Mouse (Mus musculus) retina, postnatal 1 day (tissue): ENCODE results near the gene Tgfb1.

Experiments used
- DNase-seq: peaks from one replicate; pipeline ENCODE4 v3.0.0-alpha.2; 2012

The Tgfb1 gene

DNA sequence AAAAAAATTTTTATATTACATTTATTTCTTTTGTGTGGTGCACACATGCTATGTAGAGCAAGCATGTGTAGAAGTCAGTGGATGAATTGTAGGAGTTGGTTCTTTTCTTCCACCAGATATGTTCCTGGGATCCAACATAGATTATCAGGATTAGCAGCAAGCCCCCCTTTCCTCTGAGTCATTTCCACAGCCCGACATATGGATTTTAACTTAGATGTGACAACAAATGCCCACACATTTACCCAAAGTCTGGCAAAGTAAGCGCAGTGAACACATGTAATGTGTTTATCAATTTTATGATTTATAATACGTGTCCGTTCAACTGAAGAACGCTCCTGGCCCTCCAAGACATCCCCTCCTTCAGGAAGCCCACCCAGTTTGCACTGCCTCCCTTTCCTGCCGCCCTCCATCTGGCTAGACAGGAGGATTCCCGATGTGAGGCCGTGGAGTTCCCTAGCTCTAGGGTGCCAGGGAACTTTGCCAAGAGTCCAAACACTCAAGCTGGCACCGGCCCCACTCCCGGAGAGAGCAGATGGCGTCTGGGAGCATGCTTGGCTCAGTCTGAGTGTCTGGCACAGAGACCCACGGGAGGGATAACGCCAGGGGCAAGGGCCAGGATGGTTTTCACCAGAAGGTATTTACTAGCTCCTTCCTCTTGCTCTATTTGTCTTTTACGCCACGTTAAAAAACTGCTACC lies 10.6 kb upstream of the Tgfb1 start:
- DNase-seq = peak; percentile 89

DNA sequence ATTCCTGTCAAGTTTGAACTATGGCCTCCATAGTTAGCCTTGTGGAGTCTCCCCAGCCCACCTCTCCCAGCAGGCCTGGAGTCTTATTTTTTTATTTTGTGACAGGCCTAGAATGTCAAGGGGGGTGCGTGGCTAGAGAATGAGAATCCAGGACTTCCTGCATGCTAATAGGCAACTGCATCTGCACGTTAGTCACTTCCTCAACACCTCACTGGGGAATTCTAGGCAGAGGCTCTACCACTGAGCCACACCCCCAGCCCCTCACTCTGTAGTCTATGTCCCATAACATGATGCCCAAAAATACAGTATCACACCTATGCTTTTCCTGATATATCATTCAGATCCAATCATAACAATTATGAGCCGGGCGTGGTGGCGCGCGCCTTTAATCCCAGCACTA lies 9.8 kb upstream of the Tgfb1 start:
- DNase-seq = no peak

DNA sequence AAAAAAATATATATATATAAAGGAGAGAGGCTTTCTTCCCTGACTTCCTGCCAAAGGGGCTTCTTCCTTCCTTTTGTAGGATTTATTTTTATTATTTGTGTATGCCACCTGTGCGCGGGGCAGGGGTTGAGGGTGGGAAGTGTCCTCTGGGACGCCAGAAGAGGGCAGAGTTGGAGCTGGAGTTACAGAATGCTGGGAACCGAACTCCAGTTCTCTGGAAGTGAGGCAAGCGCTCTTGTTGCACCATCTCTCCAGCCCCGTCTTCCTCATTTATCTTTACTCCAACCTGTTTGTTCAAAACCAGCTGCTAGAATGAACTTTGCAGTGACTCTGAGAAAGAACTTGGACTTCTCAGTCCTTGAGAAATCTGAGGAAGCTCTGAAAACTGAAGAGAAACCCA lies 6.8 kb upstream of the Tgfb1 start:
- DNase-seq = peak; percentile 12

DNA sequence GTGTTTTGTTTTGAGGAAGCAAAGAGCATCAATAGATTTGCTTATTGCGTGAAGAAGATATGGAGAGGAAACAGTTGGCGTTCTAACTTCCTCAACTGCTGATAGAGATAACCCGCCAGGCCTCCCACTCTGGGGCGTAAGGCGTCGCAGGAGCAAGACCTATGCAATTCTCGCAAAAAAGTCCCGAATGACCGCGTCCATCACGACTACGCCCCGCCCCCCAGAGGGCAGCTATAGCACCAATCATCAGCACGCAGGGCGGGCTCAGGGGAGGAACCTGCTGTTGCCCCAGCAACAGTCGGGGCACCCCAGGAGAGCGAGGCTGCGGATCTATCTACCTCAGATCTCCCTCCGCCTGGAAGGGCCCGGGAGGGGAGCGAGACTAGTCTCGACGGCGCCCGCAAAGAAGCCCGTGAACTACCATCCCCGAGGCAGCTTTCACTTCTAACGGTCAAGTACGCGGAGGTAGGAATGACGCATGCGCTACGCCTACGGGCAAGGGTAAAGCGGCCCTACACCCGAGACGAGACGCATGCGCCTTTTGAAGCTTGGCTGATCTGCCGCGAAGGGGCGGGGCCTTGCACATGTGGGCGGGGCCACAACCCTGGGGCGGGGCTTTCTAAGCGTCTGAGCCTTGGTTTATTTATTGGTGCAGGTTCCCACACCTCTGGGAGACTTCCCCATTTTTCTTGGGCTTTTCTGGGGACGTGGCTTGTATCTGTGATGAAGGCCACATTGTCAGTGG lies 6.1 kb upstream of the Tgfb1 start, which contains the start of gene B9d2:
TSS of gene B9d2 (plus strand) at position 267 of the 745 bp plus-strand sequence.
- DNase-seq = peak; percentile 97

DNA sequence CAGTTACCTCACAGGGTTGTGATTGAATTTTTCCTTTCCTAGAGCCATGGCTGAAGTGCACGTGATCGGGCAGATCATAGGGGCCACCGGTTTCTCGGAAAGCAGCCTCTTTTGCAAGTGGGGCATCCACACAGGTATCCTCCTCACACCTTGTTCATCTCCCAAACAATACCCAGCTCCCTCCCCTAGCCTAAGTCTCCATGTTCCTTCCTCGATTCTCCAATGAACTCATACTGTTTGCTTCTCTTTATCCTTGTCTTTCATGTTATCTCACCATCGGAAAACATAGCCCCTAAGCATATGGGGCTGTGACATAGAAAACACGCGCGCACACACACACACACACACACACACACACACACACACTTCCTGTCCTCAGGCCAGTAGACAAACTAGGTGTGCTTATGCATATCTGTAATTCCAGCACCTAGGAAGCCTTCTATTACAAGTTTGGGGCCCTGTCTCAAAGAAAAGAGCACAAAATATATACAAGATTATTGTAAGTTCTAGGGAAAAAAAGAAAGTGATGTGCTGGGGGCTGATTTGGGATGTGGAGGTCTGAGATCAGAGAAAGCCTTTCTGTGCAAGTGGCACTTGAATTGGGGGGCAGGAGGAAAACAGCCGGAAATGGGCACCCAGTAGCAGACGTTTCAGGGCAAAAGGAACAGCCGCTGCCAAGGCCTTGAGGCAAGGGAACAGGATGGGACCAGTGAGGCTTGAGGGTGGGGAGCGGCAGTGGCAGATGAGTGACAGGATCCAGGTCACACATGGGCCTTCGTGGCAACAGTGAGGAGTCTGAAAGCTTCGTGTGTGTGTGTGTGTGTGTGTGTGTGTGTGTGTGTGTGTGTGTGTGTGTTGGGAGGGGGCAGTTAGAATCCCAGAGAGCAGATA lies 5.2 kb upstream of the Tgfb1 start:
- peak; percentile 5 for DNase-seq

DNA sequence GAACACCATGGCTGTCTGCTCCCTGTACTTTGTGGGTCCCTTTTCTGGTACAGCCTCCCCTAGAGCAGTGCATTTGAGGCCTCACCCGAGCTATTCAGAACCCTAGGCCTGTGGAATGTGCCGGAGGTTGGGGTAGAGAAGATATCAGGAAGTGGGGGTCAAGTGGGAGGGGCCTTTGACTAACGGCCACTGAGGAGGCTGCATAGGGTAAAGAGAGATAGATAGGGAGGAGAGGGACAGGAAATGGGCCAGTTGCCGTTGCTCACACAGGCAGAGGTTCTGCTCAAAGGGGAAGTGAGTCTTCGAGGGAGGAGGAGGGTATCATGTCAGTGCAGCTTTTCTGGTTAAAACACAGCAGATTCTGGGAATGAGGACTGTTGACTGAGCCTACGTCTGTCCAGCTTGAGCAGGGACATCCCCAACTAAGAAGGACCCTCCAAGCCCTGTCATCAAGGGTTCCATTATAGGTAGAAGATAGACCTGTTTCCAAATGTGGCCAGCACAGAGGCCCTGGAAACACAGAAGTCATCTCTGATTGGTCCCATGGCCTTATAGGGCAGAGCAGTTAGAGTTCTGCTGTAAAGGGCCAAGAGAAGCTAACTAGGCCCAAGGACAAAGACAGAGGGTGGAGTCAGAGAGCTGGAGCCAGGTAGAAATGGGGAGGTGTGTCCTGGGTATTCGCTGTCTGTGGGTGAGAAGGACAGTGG lies 3.2 kb upstream of the Tgfb1 start:
- DNase-seq = no peak

DNA sequence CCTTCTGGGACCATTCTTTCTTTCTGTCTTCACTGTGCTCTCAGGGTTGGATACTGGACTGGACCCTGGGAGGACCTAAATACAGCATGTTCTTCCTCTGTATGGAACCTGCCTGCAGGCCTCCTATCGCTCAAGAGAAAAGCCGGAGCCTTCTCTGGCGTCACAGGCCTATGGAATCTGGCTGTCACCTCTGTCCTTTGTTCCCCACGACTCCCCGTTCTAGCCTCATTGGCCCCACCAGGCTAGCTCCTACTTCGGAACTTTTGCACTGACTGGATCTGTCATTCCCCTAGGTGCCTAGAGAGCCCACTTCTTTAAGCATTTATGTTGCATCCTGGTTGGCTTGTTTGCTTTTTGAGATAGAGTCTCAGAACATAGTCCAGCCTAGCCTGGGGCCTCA lies 2.1 kb upstream of the Tgfb1 start:
- no peak for DNase-seq

DNA sequence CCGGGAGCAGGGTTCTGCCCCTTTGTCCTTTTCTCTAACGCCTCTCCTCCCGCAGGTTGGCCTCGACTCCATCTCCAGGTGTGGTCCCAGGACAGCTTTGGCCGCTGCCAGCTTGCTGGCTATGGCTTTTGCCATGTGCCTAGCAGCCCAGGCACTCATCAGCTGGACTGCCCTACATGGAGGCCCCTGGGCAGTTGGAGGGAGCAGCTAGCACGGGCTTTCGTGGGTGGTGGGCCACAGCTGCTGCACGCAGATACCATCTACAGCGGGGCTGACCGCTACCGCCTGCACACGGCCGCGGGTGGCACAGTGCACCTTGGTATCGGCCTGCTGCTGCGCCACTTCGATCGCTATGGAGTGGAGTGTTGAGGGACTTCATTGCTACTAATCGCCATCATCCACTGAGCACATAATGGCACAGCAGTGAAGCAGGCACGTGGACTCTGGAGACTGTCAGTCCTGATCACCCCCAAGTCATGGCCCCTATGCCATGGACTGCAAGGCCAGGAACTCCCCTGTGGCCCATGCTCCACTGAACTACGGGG lies 804 bp upstream of the Tgfb1 start:
- DNase-seq = no peak

DNA sequence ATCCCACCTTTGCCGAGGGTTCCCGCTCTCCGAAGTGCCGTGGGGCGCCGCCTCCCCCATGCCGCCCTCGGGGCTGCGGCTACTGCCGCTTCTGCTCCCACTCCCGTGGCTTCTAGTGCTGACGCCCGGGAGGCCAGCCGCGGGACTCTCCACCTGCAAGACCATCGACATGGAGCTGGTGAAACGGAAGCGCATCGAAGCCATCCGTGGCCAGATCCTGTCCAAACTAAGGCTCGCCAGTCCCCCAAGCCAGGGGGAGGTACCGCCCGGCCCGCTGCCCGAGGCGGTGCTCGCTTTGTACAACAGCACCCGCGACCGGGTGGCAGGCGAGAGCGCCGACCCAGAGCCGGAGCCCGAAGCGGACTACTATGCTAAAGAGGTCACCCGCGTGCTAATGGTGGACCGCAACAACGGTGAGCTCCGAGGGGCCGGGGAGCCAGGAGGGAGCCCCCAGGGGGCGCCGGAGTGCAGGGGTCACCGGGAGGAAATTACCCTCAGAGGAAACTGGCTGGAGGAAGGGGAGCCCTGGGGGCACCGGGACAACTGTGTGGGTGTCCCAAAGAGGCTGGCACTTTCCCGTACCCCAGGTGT lies 1.1 kb downstream of the Tgfb1 start:
- DNase-seq = peak; percentile 60

DNA sequence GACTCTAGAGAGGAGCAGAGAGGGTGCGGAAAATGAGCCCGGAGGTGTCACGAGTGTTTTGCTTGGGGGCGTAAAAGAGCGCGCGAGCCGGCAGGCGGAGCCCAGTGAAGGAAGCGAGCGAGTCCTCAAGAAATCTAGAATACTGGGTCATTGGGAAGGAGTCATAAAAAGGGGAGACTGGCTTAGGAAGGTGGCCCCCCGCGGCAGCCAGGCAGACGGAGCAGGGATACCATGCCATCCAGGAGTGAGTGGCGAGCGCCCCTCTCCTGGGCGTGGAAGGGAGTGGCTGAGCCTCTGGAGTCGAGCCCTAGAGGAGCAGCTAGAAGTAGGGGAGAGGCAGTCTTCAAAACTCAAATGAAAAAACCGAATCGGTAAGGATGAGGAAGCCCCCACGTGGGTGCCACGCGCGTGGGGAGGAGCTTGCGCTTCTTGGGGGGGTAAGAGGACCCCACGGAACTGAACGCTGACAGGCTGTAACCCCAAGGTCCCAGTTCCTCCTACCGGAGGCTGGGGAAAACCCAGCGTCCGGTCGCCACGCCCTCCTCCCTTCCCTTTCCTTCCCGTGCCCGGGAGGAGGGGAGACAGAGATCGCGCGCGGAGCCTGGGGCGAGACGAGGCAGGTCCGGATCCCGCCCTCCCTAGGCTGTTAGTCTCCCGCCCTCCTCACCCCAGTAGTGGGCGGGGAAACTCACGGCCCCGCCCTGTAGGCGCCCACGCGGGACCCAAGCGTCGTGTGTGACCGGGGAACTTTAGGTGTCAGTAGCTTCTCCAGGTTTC lies 2.2 kb downstream of the Tgfb1 start:
- DNase-seq = peak; percentile 66

DNA sequence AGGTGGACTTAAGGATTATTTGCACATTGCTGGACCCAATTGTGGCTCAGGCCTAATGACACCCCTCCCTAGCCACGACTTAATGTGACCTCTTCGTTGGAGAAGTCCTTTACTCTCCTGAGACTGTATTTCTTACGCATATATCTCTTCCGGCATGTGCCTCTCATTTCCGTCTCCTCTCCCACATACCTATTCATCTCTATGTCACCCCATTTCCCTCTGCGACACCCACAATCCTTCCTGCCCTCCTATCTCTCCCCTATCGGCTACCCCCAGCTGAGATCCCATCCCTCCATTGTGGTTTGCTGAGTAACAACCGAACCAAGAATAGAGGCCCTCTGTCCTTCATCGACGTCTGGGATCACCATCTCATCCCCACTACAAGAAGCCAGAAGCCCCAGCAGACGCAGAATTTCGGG lies 2.8 kb downstream of the Tgfb1 start:
- DNase-seq = no peak

DNA sequence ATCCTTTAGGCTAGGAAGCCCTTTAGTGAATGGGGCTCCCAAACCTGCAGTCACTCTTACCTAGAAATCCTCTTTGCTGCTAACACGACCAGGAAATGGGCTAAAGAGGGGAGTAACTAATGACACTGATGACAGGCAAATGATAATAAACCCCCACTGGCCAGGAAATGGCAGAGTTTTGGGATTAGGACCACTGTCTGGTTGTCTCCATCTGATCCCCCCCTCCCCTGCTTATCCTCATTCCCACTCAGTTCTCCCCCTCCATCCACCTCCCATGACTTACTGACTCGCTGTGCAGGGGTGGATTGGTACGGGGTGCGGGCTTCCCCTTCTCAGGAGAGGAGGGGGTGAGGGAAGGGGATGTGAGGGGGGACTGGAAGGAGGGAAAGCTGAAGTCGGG lies 3.2 kb downstream of the Tgfb1 start:
- DNase-seq = peak; percentile 13

DNA sequence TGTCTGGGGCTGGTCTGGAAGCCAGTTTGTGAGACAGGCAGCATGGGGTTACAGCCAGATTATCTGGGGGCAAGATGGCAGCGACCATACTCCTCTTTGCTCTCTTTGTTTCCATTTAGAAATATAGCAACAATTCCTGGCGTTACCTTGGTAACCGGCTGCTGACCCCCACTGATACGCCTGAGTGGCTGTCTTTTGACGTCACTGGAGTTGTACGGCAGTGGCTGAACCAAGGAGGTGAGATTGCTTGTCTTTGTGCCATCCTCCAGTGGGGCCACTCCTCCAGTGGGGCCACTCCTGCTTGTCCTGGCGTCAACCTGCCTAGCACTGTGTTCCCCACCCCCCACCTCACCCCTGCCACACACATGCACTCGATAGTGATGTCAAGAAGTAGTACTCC lies 7.3 kb downstream of the Tgfb1 start:
- DNase-seq = no peak

DNA sequence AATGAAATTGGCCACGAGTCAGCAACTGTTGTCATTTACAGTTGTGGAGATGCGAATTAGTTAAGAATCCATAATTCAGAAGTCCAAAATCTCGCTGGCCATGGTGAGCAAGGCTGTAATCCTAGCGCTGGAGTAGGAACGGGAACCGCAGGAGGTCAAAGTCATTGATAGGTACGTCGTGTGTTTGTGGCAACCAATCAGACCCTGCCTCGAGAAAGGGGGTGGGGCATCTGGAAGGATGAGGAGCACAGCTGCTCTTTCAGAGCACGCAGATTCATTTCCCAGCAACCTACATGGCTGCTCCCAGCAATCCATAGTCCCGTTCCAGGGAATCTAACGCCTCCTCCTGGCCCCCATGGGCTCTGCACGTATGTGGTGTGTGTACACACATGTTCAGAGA lies 13.0 kb downstream of the Tgfb1 start:
- no peak for DNase-seq

DNA sequence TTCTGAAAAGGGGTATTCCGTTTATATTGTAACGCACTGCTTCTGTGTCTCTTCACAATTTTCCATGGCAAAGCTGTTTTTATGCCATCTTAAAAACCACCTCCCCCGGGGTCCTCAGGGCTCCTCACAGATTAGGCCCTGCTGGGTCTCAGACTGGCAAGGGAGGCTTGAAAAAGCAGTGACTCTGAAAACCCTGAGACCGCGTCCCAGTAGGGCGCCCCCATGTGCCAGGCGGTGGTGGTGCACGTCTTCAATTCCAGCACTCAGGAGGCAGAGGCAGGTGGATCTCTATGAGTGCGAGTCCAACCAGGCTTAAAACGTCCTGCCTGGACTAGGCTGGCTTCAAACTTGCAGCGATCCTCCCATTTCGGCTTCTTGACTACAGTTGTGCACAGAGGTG lies 13.9 kb downstream of the Tgfb1 start:
- no peak for DNase-seq

DNA sequence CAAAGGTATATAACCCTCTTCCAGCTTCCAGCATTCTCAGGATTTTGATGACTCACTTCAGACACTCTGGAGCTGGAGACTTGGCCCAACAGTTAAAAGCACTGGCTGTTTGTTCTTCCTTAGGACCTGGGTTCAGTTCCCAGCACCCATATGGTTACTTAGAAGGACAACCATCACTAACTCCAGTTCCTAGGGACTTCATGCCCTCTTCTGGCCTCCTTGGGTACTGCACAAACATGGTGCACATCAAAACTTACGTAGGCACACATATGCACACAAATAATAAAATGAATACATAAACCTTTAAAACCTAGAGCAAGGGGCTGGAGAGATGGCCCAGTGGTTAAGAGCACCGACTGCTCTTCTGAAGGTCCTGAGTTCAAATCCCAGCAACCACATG lies 15.5 kb downstream of the Tgfb1 start:
- DNase-seq = no peak

DNA sequence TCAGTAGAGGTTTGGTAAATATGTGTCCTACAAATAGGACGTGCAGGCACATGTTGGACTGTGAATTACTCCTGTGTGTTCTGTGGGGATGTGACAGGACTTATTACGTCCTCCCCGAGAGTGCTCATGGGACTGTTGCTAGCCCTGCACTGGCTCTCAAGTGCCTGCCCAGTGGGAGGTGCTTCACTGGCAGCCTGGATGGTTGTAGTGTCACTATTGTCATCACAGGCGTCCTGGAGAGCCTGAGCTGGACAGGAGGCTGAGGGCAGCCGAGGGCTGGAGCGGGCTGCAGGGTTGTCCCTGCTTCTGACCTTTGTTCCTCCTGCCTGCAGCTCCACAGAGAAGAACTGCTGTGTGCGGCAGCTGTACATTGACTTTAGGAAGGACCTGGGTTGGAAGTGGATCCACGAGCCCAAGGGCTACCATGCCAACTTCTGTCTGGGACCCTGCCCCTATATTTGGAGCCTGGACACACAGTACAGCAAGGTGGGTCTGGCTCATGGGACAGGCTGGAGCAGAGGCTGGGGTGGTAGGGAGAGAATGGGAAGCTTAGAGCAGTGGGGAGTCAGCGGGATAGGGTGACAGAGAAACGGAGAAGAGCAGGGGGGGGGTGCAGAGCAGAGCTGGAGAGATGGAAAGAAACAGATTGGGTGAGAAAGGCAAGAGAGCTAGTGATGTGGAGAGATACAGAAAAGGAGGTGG lies 17.1 kb downstream of the Tgfb1 start:
- peak; percentile 44 for DNase-seq

DNA sequence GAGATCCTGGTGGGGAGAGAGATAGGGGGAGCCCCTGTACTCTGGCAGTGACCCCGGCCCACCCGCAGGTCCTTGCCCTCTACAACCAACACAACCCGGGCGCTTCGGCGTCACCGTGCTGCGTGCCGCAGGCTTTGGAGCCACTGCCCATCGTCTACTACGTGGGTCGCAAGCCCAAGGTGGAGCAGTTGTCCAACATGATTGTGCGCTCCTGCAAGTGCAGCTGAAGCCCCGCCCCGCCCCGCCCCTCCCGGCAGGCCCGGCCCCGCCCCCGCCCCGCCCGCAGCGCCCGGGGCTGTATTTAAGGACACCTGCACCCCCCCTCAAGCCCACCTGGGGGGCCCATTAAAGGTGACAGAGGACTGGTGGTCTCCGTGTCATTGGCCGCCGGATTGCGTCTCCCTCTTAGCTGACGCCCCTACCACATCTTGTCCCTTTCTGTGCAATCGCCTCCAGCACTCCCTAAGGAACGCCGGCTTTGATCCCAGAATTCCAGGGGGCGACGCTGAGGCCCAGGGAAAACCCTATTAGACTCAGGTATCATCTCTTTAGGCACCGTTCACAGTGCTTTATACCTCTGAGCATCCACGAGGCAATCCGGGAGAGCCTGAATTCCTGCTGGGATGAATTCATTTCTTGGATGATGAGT lies 18.0 kb downstream of the Tgfb1 start:
- DNase-seq = peak; percentile 33

DNA sequence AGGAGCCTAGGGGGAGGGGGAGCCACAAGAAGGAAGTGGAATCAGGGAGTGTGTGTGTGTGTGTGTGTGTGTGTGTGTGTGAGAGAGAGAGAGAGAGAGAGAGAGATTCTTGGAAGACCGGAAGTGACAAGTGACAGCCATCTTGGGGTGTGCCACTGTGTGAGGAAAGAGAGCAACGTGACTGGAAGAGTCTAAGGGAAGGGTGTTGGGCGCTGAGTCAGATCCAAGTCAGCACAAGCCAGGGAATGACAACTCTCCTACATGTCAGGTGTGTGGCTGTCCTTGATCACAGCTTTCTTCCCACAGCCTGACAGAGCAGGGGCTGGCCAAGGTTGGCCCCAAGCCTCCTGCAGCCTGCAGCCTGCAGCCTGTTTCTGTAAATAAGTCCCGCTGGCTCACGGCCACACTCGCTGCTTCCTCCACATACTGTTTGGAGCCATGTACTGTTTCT lies 19.0 kb downstream of the Tgfb1 start:
- DNase-seq = no peak

DNA sequence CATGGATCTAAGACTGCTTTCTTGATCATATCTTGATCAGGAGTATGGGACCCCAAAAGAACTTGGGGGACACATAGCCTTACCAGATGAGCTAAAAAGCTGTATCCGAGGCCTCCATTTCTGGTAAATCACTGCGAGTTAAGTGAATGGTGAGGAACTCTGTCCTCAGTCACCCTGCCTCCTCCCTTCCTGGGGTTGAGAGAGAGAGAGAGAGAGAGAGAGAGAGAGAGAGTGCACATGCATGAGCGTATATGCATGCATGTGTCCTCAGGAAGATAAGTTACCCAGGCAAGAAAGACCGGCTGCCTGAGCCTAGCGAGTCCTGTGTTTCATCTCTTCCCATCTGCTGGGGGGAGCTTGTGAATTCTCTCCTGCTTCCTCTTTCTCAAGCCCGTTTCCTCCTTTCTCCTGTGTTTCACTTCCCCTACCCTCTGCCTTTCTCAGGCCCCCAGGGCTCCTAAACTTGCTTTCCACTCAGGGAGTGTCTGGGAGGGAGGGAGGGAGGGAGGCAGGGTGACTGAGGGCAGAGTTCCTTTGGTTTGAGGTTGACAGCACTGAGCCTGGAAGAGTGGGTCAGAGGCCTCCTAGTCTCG lies 19.9 kb downstream of the Tgfb1 start:
- no peak for DNase-seq
